Mouse (Mus musculus) liver, postnatal 0 days (tissue): ENCODE measurements at regions not wholly inside any gene's neighbourhood (a gene's known extent, or its start where the extent isn't known, plus 50 kb on each side); places are given as distances from the start of the nearest gene placed in this dataset.

Experiments used
- CTCF ChIP-seq: sonication (generic); IDR thresholded peaks from 2 replicates; pipeline ENCODE4 v1.5.1; 2016; ENCODE audit warnings: antibody characterized with exemption, low read depth
- EP300 ChIP-seq: IDR thresholded peaks from 2 replicates; pipeline ENCODE4 v1.6.1; 2016; ENCODE audit warnings: antibody characterized with exemption, low read depth, mild to moderate bottlenecking

GRCm38 (mm10) chr8:44252393-44252792 is 542.5 kb upstream of the Adam34 start:
- TF ChIP-seq EP300 = no peak
- no peak for TF ChIP-seq CTCF
